Mouse (Mus musculus) CH12.LX (cell line): ENCODE measurements around the gene Matk. TPM values are rescaled to one million over a fixed set of nuclear protein-coding genes. Genes with fewer than 3 reads are reported as not detected.
A peak's percentile ranks its signal among the peaks of the same experiment; 100 is the strongest.

ENCODE experiments used
- DNase-seq: peaks from one replicate; pipeline ENCODE4 v3.0.0-alpha.2; 2013; ENCODE audit errors: extremely low read depth
- H3K27ac ChIP-seq: 2 replicates; pipeline ENCODE4 v1.5.1; 2012; ENCODE audit warnings: low read depth, mild to moderate bottlenecking, control low read depth, moderate library complexity; ENCODE audit not compliant: insufficient read depth
- H3K27me3 ChIP-seq: replicated peaks from 2 replicates; pipeline ENCODE3; 2012; ENCODE audit warnings: inconsistent platforms
- H3K36me3 ChIP-seq, 2 experiments: replicated peaks in 1 of 2; 2 replicates each; pipeline versions ENCODE3 to v1.6.1; 2012; ENCODE audit warnings: inconsistent platforms in 1 of 2, low read length in 1 of 2, mild to moderate bottlenecking in 1 of 2, mixed read lengths in 1 of 2, moderate library complexity in 1 of 2; ENCODE audit not compliant: control insufficient read depth in 1 of 2, insufficient read depth in 1 of 2
- H3K4me1 ChIP-seq, 2 experiments: 2 replicates each; pipeline ENCODE4 v1.6.1; 2012; ENCODE audit warnings: inconsistent platforms in 1 of 2, moderate library complexity in 1 of 2; ENCODE audit not compliant: insufficient read depth in 2 of 2, control insufficient read depth in 1 of 2
- H3K4me2 ChIP-seq: 2 replicates; pipeline ENCODE4 v1.6.1; 2012; ENCODE audit warnings: low read depth, mild to moderate bottlenecking, control low read depth; ENCODE audit not compliant: poor library complexity, insufficient read depth, severe bottlenecking
- H3K4me3 ChIP-seq, 3 experiments: fragments of 150-350 bp in 1 of 3; sonication (generic) in 1 of 3; replicated peaks in 1 of 3; 2 replicates each; pipeline versions ENCODE3 to v1.5.1; 2011 to 2012; ENCODE audit warnings: low read depth in 2 of 3, low read length in 2 of 3, mild to moderate bottlenecking in 2 of 3, moderate library complexity in 2 of 3, control low read depth in 1 of 3, improper control_type of control experiment in 1 of 3, inconsistent platforms in 1 of 3, mixed read lengths in 1 of 3; ENCODE audit not compliant: poor library complexity in 1 of 3
- H3K79me2 ChIP-seq: replicated peaks from 2 replicates; pipeline ENCODE4 v1.6.1; 2012; ENCODE audit warnings: mild to moderate bottlenecking, moderate library complexity; ENCODE audit not compliant: control insufficient read depth, poor library complexity, insufficient read depth, severe bottlenecking; ENCODE audit errors: extremely low read depth
- H3K9ac ChIP-seq: 2 replicates; pipeline ENCODE4 v1.6.1; 2012; ENCODE audit warnings: low read depth, mild to moderate bottlenecking, control low read depth, moderate library complexity; ENCODE audit not compliant: insufficient read depth
- H3K9me3 ChIP-seq: replicated peaks from 2 replicates; pipeline ENCODE3; 2012; ENCODE audit warnings: low read length, inconsistent platforms, mixed read lengths
- BHLHE40 ChIP-seq: IDR thresholded peaks from 2 replicates; pipeline ENCODE4 v1.6.1; 2011; ENCODE audit warnings: mild to moderate bottlenecking, low read depth, low read length, improper control_type of control experiment
- CHD1 ChIP-seq: IDR thresholded peaks from 2 replicates; pipeline ENCODE4 v1.6.1; 2012; ENCODE audit warnings: low read depth, low read length, improper control_type of control experiment, inconsistent platforms
- CHD2 ChIP-seq: IDR thresholded peaks from 2 replicates; pipeline ENCODE4 v1.6.1; 2011; ENCODE audit warnings: low read length, improper control_type of control experiment
- CTCF ChIP-seq, 2 experiments: IDR thresholded peaks in 1 of 2; conservative IDR thresholded peaks in 1 of 2; 2 replicates each; pipeline ENCODE4 v1.5.1; 2011 to 2012; ENCODE audit warnings: low read depth in 2 of 2, low read length in 2 of 2, improper control_type of control experiment in 1 of 2, inconsistent platforms in 1 of 2, mild to moderate bottlenecking in 1 of 2, moderate library complexity in 1 of 2
- E2F4 ChIP-seq: IDR thresholded peaks from 2 replicates; pipeline ENCODE4 v1.6.1; 2011; ENCODE audit warnings: low read depth, low read length, improper control_type of control experiment; ENCODE audit not compliant: insufficient replicate concordance
- ELF1 ChIP-seq: IDR thresholded peaks from 2 replicates; pipeline ENCODE4 v1.6.1; 2014; ENCODE audit warnings: low read depth, mild to moderate bottlenecking, inconsistent platforms, low read length, improper control_type of control experiment
- EP300 ChIP-seq: IDR thresholded peaks from 2 replicates; pipeline ENCODE4 v1.6.1; 2011; ENCODE audit warnings: low read length, improper control_type of control experiment
- ETS1 ChIP-seq: conservative IDR thresholded peaks from 2 replicates; pipeline ENCODE4 v1.6.1; 2012; ENCODE audit warnings: low read depth, mild to moderate bottlenecking, inconsistent platforms, low read length, improper control_type of control experiment, moderate library complexity
- GABPA ChIP-seq: IDR thresholded peaks from 2 replicates; pipeline ENCODE4 v1.6.1; 2012; ENCODE audit warnings: low read depth, low read length, improper control_type of control experiment, inconsistent platforms; ENCODE audit not compliant: insufficient replicate concordance
- HCFC1 ChIP-seq: IDR thresholded peaks from 2 replicates; pipeline ENCODE4 v1.6.1; 2012; ENCODE audit warnings: low read depth, mild to moderate bottlenecking, inconsistent platforms, low read length, improper control_type of control experiment
- IRF4 ChIP-seq: IDR thresholded peaks from 2 replicates; pipeline ENCODE4 v1.6.1; 2014; ENCODE audit warnings: low read depth, mild to moderate bottlenecking, inconsistent platforms, low read length, improper control_type of control experiment
- JUN ChIP-seq: IDR thresholded peaks from 2 replicates; pipeline ENCODE4 v1.6.1; 2011; ENCODE audit warnings: low read depth, mild to moderate bottlenecking, low read length, improper control_type of control experiment, moderate library complexity; ENCODE audit not compliant: insufficient read depth
- JUND ChIP-seq: conservative IDR thresholded peaks from 2 replicates; pipeline ENCODE4 v1.6.1; 2011; ENCODE audit warnings: low read depth, low read length, improper control_type of control experiment
- KAT2A ChIP-seq: IDR thresholded peaks from 2 replicates; pipeline ENCODE4 v1.6.1; 2012; ENCODE audit warnings: low read length, improper control_type of control experiment, inconsistent platforms; ENCODE audit not compliant: insufficient replicate concordance
- MAFK ChIP-seq: IDR thresholded peaks from 2 replicates; pipeline ENCODE4 v1.6.1; 2011; ENCODE audit warnings: low read length, improper control_type of control experiment; ENCODE audit not compliant: insufficient replicate concordance
- MAX ChIP-seq: IDR thresholded peaks from 2 replicates; pipeline ENCODE4 v1.6.1; 2011; ENCODE audit warnings: low read length, improper control_type of control experiment
- MAZ ChIP-seq: IDR thresholded peaks from 2 replicates; pipeline ENCODE4 v1.6.1; 2012; ENCODE audit warnings: low read depth, mild to moderate bottlenecking, inconsistent platforms, low read length, improper control_type of control experiment, moderate library complexity
- MEF2A ChIP-seq: IDR thresholded peaks from 2 replicates; pipeline ENCODE4 v1.6.1; 2014; ENCODE audit warnings: low read depth, mild to moderate bottlenecking, inconsistent platforms, low read length, improper control_type of control experiment, borderline replicate concordance
- MXI1 ChIP-seq: IDR thresholded peaks from 2 replicates; pipeline ENCODE4 v1.6.1; 2011; ENCODE audit warnings: mild to moderate bottlenecking, low read depth, low read length, improper control_type of control experiment
- MYC ChIP-seq: IDR thresholded peaks from 2 replicates; pipeline ENCODE4 v1.6.1; 2011; ENCODE audit warnings: low read depth, mild to moderate bottlenecking, improper control_type of control experiment, low read length
- NELFE ChIP-seq: IDR thresholded peaks from 2 replicates; pipeline ENCODE4 v1.6.1; 2011; ENCODE audit warnings: low read depth, low read length, improper control_type of control experiment
- NRF1 ChIP-seq: IDR thresholded peaks from 2 replicates; pipeline ENCODE4 v1.6.1; 2014; ENCODE audit warnings: low read depth, mild to moderate bottlenecking, inconsistent platforms, low read length, improper control_type of control experiment, moderate library complexity
- PAX5 ChIP-seq: IDR thresholded peaks from 2 replicates; pipeline ENCODE4 v1.6.1; 2012; ENCODE audit warnings: low read length, inconsistent platforms, mixed read lengths
- POLR2A ChIP-seq: IDR thresholded peaks from 2 replicates; pipeline ENCODE4 v1.6.1; 2011; ENCODE audit warnings: low read depth, mild to moderate bottlenecking, improper control_type of control experiment, low read length
- POLR2AphosphoS2 ChIP-seq: IDR thresholded peaks from 2 replicates; pipeline ENCODE4 v1.6.1; 2011; ENCODE audit warnings: low read depth, low read length, improper control_type of control experiment
- RAD21 ChIP-seq: IDR thresholded peaks from 2 replicates; pipeline ENCODE4 v1.6.1; 2011; ENCODE audit warnings: low read depth, mild to moderate bottlenecking, low read length, improper control_type of control experiment, moderate library complexity
- RCOR1 ChIP-seq: conservative IDR thresholded peaks from 2 replicates; pipeline ENCODE4 v1.6.1; 2012; ENCODE audit warnings: low read depth, mild to moderate bottlenecking, inconsistent platforms, low read length, improper control_type of control experiment
- SIN3A ChIP-seq: IDR thresholded peaks from 2 replicates; pipeline ENCODE4 v1.6.1; 2012; ENCODE audit warnings: low read length, improper control_type of control experiment, inconsistent platforms
- SMC3 ChIP-seq: IDR thresholded peaks from 2 replicates; pipeline ENCODE4 v1.6.1; 2011; ENCODE audit warnings: low read depth, low read length, improper control_type of control experiment
- TBP ChIP-seq: conservative IDR thresholded peaks from 2 replicates; pipeline ENCODE4 v1.6.1; 2011; ENCODE audit warnings: low read depth, low read length, improper control_type of control experiment
- TCF12 ChIP-seq: IDR thresholded peaks from 2 replicates; pipeline ENCODE4 v1.6.1; 2014; ENCODE audit warnings: low read depth, mild to moderate bottlenecking, inconsistent platforms, low read length, improper control_type of control experiment
- UBTF ChIP-seq: IDR thresholded peaks from 2 replicates; pipeline ENCODE4 v1.6.1; 2012; ENCODE audit warnings: low read depth, mild to moderate bottlenecking, inconsistent platforms, low read length, improper control_type of control experiment, moderate library complexity
- USF1 ChIP-seq: IDR thresholded peaks from 2 replicates; pipeline ENCODE4 v1.6.1; 2014; ENCODE audit warnings: low read depth, mild to moderate bottlenecking, inconsistent platforms, low read length, improper control_type of control experiment
- USF2 ChIP-seq: conservative IDR thresholded peaks from 2 replicates; pipeline ENCODE4 v1.6.1; 2011; ENCODE audit warnings: low read depth, low read length, improper control_type of control experiment
- ZC3H11A ChIP-seq: IDR thresholded peaks from 2 replicates; pipeline ENCODE4 v1.6.1; 2012; ENCODE audit warnings: low read depth, mild to moderate bottlenecking, inconsistent platforms, low read length, improper control_type of control experiment
- ZKSCAN1 ChIP-seq: IDR thresholded peaks from 2 replicates; pipeline ENCODE4 v1.6.1; 2012; ENCODE audit warnings: low read depth, inconsistent platforms, low read length, improper control_type of control experiment, borderline replicate concordance
- ZMIZ1 ChIP-seq: IDR thresholded peaks from 2 replicates; pipeline ENCODE4 v1.6.1; 2012; ENCODE audit warnings: low read depth, mild to moderate bottlenecking, inconsistent platforms, low read length, improper control_type of control experiment
- ZNF384 ChIP-seq: IDR thresholded peaks from 2 replicates; pipeline ENCODE4 v1.6.1; 2012; ENCODE audit warnings: low read depth, low read length, improper control_type of control experiment, inconsistent platforms
- dilution Hi-C: fragments of 300-500 bp; cut with MboI; formaldehyde crosslinking; loops from 2 replicates; pipeline ENCODE4 v1.14.3; 2020; ENCODE audit warnings: low sequenced_read_pairs; ENCODE audit not compliant: extremely low pct_unique_long_range_greater_than_20kb, extremely low pct_ligation_motif_present
- in situ Hi-C: fragments of 300-500 bp; cut with MboI; formaldehyde crosslinking; loops from 3 replicates; pipeline ENCODE4 v1.14.3; 2019; ENCODE audit warnings: low sequenced_read_pairs, low pct_ligation_motif_present, low pct_unique_long_range_greater_than_20kb, mixed read lengths
- polyA plus RNA-seq: library from polyadenylated mRNA; unstranded; fragments of >175 nt; gene quantifications from 2 replicates; pipeline ENCODE4 v1.2.1, GENCODE M21; 2012; ENCODE audit warnings: low read depth; ENCODE audit not compliant: insufficient read length
- total RNA-seq, 2 experiments: library from RNA; depleted of rRNA; stranded (reverse); fragments of 300-350 nt in 1 of 2; fragments of >200 nt in 1 of 2; gene quantifications; 2 replicates each; pipeline ENCODE4 v1.2.3; 2012 to 2014

Matk gene
- total and polyA plus RNA-seq, 3 experiments: 2.5 to 5.2 (median 3.9) TPM

DNA sequence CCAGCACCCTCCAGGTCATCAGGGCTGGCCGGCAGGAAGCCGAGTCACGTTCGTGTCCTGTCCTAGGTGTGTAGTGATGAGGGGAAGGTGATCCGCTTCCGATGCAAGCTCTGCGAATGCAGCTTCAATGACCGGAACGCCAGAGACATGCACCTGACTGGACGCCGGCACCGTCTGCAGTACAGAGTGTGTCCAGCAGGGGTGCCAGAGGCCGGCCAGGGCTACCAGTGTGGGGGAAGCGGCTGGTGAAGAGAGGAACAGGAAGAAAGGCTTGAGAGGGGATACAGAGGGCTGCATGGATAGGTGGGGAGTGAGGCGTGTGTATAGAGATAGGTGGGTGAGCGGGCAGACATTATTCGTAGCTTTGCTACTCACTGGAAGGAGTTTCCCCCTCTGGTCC is 8.1 kb upstream of the Matk start:
- in situ Hi-C loops (no loop called here), dilution Hi-C loops (no loop called here)
- no peak overlapping the region for H3K4me2 ChIP-seq
- DNase-seq: peak; percentile 69
- H3K4me3 ChIP-seq: no peak overlapping the region
- TF ChIP-seq RCOR1 (no peak), POLR2A (no peak), NELFE (0 out of 2 replicates have a peak, but pooled peaks have one; percentile 37), IRF4 (0 out of 2 replicates have a peak, but pooled peaks have one; percentile 37), MXI1 (0 out of 2 replicates have a peak, but pooled peaks have one; percentile 24), JUND (no peak), HCFC1 (peak; percentile 38; the same call in 1 of the 2 replicates), ZKSCAN1 (no peak), ZNF384 (no peak), SIN3A (peak; percentile 54; the same call in 1 of the 2 replicates), CHD1 (no peak), RAD21 (peak; percentile 73), GABPA (no peak), TCF12 (no peak), USF2 (no peak), ZMIZ1 (0 out of 2 replicates have a peak, but pooled peaks have one; percentile 23), BHLHE40 (peak; percentile 48; the same call in 1 of the 2 replicates), MAX (no peak), USF1 (no peak), PAX5 (no peak), ELF1 (peak; percentile 79), CHD2 (peak; percentile 77), MYC (no peak), POLR2AphosphoS2 (no peak), KAT2A (no peak), TBP (no peak), E2F4 (no peak), NRF1 (no peak), MEF2A (no peak), CTCF (conservative IDR thresholded peaks at IDR 0.05 in 1 of 2, IDR thresholded peaks at IDR 0.05 in 1 of 2; ENCODE audit: low read depth in 2 of 2, low read length in 2 of 2) (peak; percentile 75 to 84), UBTF (no peak), ZC3H11A (no peak), ETS1 (no peak), MAZ (0 out of 2 replicates have a peak, but pooled peaks have one; percentile 40), EP300 (no peak), SMC3 (peak; percentile 68), MAFK (no peak), JUN (no peak)
- H3K9me3 ChIP-seq: no peaks in the 10 kb centered on the region
- no peak overlapping the region for H3K27ac ChIP-seq
- H3K9ac ChIP-seq: no peak overlapping the region
- no peaks in the 10 kb centered on the region for H3K79me2 ChIP-seq
- H3K36me3 ChIP-seq: peaks cover 16 to 73% of the 10 kb centered on the region in 2 experiments
- peaks cover 12 to 23% of the 10 kb centered on the region in 2 experiments for H3K4me1 ChIP-seq
- no peaks in the 10 kb centered on the region for H3K27me3 ChIP-seq
